Mouse (Mus musculus) small intestine, adult 2 months (tissue): ENCODE results near the gene Tmem253.
"Not testable (repeated sequence)": the region's sequence is repeated elsewhere in the genome, so short reads cannot be mapped to it uniquely, and the experiment has no call there.

Experiments used
- CTCF ChIP-seq: fragments of 200-500 bp; IDR thresholded peaks from 2 replicates; pipeline ENCODE4 v1.5.1; 2012; ENCODE audit warnings: low read depth, mild to moderate bottlenecking, control low read depth, inconsistent platforms, low read length, moderate library complexity, mixed read lengths; ENCODE audit not compliant: insufficient replicate concordance, insufficient read length; ENCODE audit errors: extremely low read depth
- POLR2A ChIP-seq: fragments of 200-500 bp; IDR thresholded peaks from 2 replicates; pipeline ENCODE4 v1.6.1; 2012; ENCODE audit warnings: low read depth, mild to moderate bottlenecking, control low read depth, inconsistent platforms, low read length, moderate library complexity

GRCm38 (mm10) chr14:52052720-52053119 lies 37.3 kb downstream of the Tmem253 start:
- TF ChIP-seq CTCF, POLR2A: not testable (repeated sequence)
